Mouse (Mus musculus) midbrain, embryonic 15.5 days (tissue): Measurements from ENCODE around the gene Dppa5a. TPM values are rescaled to one million over a fixed set of nuclear protein-coding genes. Genes with fewer than 3 reads are reported as not detected.
"Not testable (repeated sequence)": the region's sequence is repeated elsewhere in the genome, so short reads cannot be mapped to it uniquely, and the experiment has no call there.

ENCODE experiments used
- ATAC-seq: fragments of 200-750 bp; cut with Nextera tagmentation; replicated peaks from 2 replicates; pipeline ENCODE4 v1.8.0; 2017; ENCODE audit warnings: moderate TSS enrichment
- H3K27ac ChIP-seq: fragments of 300-500 bp; sonication (generic); 2 replicates; pipeline ENCODE4 v1.5.1; 2015; ENCODE audit warnings: mild to moderate bottlenecking, inconsistent platforms
- H3K27me3 ChIP-seq: fragments of 300-500 bp; sonication (generic); replicated peaks from 2 replicates; pipeline ENCODE4 v1.6.1; 2015; ENCODE audit warnings: inconsistent platforms
- H3K36me3 ChIP-seq: fragments of 300-500 bp; sonication (generic); replicated peaks from 2 replicates; pipeline ENCODE4 v1.6.1; 2015; ENCODE audit warnings: inconsistent platforms
- H3K4me1 ChIP-seq: fragments of 300-500 bp; sonication (generic); 2 replicates; pipeline ENCODE4 v1.6.1; 2015; ENCODE audit warnings: inconsistent platforms
- H3K4me2 ChIP-seq: fragments of 300-500 bp; sonication (generic); 2 replicates; pipeline ENCODE4 v1.6.1; 2015; ENCODE audit warnings: inconsistent platforms, mild to moderate bottlenecking, moderate library complexity
- H3K4me3 ChIP-seq: fragments of 300-500 bp; sonication (generic); 2 replicates; pipeline ENCODE4 v1.5.1; 2015; ENCODE audit warnings: mild to moderate bottlenecking, inconsistent platforms
- H3K9ac ChIP-seq: fragments of 300-500 bp; sonication (generic); 2 replicates; pipeline ENCODE4 v1.6.1; 2015; ENCODE audit warnings: mild to moderate bottlenecking, inconsistent platforms
- H3K9me3 ChIP-seq: fragments of 300-500 bp; sonication (generic); 2 replicates; pipeline ENCODE4 v1.6.1; 2016; ENCODE audit warnings: inconsistent platforms
- WGBS: fragments of 180-500 bp; shearing (Covaris S2); methylation state at CpG from one replicate; pipeline ENCODE4 v1.1.7; 2015; ENCODE audit warnings: mixed read lengths; 5-methylcytosine and 5-hydroxymethylcytosine counted together
- polyA plus RNA-seq: library from polyadenylated mRNA; unstranded; fragments of >200 nt; fragmentation: Nextera tagmentation; extraction: Ambion mirVana; gene quantifications from 2 replicates; pipeline ENCODE4 v1.2.1, GENCODE M21; 2015

Dppa5a gene
- polyA plus RNA-seq, 1 experiment from 2014 or later = 6.3 TPM

DNA sequence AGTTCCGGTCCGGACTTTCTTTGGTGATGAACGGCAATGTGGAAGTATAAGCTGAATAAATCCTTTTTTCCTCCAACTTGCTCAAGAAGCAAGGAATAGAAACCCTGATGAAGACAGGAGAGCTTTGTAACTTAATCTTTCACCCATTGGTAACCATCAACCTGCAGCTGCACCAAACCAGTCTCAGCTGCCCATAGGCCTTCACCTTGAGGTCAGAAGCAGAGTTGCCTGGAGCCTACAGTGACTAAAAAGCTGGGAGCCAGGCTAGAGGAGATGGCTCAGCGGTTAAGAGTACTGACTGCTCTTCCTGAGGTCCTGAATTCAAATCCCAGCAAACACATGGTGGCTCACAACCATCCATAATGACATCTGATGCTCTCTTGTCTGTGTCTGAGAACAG, 25.5 kb downstream of the Dppa5a start:
- not testable (repeated sequence) for ATAC-seq, H3K27ac ChIP-seq, H3K36me3 ChIP-seq, H3K9ac ChIP-seq, H3K9me3 ChIP-seq, H3K27me3 ChIP-seq, H3K4me3 ChIP-seq, H3K4me1 ChIP-seq, H3K4me2 ChIP-seq
- 90% methylated on average over 4 of the region's 4 CpGs for WGBS

DNA sequence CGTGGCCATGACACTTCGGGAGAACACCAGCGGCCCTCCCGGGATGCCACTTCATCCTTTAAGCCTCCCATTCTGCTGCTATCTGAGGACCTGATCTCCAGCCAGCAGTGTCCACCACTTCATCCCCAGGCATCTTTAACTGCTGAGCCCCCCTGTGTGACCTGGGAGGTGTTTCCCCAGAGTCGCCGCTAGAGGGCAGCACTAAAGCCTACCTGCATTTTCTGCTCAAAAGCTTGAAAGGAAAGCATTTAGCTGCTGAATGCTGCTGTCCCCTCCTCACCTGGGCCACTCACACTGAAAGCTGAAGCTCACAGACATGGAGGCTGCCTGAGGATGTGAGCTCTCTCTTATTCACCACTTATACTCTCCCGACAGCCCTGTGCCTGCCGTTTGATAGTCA, 27.7 kb downstream of the Dppa5a start:
- H3K4me3 ChIP-seq, H3K36me3 ChIP-seq, H3K9ac ChIP-seq, H3K27ac ChIP-seq, H3K9me3 ChIP-seq, H3K27me3 ChIP-seq, H3K4me1 ChIP-seq: not testable (repeated sequence)
- WGBS = 10% methylated on average over 8 of the region's 8 CpGs
- ATAC-seq = peak; percentile 63
- H3K4me2 ChIP-seq = peak overlapping the region; percentile 24; the same call in 1 of the 2 replicates

DNA sequence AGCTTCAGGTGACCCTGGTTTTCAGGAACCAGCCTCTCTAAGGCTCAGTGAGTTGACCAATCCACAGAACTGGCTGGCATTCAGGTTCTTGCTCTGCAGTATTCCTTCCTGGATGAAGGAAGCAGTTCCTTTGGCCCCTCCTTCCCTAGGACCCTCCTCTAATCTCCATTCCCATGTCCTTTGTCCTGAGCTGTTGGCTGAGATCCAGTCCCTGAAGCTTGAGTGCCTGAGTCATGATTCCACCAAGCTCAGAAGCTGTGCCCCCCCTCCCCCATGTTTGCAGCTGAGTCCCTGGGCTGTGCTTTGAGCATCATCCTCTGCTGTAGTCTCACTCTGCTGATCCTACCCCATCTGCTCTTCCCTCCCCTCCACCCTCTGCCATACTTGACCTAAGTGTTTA, 30.9 kb downstream of the Dppa5a start:
- H3K36me3 ChIP-seq, H3K4me3 ChIP-seq, H3K4me1 ChIP-seq, H3K27me3 ChIP-seq, H3K9me3 ChIP-seq, H3K9ac ChIP-seq, H3K4me2 ChIP-seq, ATAC-seq, H3K27ac ChIP-seq: not testable (repeated sequence)

DNA sequence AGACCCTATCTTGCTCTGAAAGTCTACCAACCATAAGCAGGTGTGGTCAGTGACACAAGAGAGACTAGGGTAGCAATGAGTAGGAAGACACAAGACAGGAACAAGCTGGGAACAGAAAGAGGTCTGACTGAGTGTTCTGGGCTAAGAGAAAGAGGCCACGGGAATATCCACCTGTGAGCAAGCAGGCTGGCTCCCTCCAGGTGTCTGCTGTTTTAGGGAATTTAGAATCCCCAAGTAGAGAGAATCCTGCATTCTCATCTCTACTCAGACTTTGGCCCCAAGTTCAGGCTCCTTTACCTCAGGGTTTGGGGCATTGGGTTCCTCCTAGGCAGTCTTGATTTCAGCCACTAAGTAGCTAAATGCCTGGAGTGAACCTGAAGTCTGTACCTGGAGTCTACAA, 40.7 kb downstream of the Dppa5a start, which contains the start of gene Omt2b:
Omt2b (plus strand) TSS at position 301 of the 400 bp plus-strand sequence.
- 67% methylated on average over 1 of the region's 1 CpGs for WGBS
- H3K4me2 ChIP-seq = not testable (repeated sequence)

DNA sequence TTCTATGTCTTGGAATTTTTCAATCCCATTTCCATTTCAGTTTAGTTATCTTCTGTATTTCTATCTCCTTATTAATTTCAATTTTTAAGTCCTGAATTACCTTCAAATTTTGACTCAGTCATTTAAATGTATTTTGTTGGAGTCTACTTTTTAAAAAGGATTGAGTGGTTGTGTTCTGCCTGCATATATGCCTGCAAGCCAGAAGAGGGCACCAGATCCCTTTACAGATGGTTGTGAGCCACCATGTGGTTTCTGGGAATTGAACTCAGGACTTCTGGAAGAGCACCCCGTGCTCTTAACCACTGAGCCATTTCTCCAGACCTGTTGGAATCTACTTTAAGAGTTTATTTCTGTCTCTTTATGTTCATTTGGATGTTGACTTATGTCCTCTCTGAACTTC, 48.5 kb downstream of the Dppa5a start:
- Histone ChIP-seq H3K4me3 (no peak overlapping the region), H3K36me3 (no peaks in the 10 kb centered on the region), H3K27me3 (no peaks in the 10 kb centered on the region), H3K27ac (no peak overlapping the region), H3K4me1 (no peaks in the 10 kb centered on the region), H3K9ac (no peak overlapping the region), H3K4me2 (no peak overlapping the region), H3K9me3 (no peaks in the 10 kb centered on the region)
- 40% methylated on average over 1 of the region's 1 CpGs for WGBS
- ATAC-seq = no peak

More for the DNA sequence above, 40.7 kb downstream of the Dppa5a start, which contains the start of gene Omt2b:
- H3K9ac ChIP-seq, H3K9me3 ChIP-seq, H3K36me3 ChIP-seq, H3K27ac ChIP-seq, ATAC-seq, H3K4me1 ChIP-seq, H3K27me3 ChIP-seq, H3K4me3 ChIP-seq: not testable (repeated sequence)

Other genes starting within 250 kb of the Dppa5a start
- 15.7 and 21.0 TPM in 2 replicates for gene Gsta4, start 185.4 kb downstream of the Dppa5a start, polyA plus RNA-seq
- gene Gsta1, start 137.5 kb downstream of the Dppa5a start, polyA plus RNA-seq = not detected in 2 replicates
- gene Gm3776, start 111.0 kb downstream of the Dppa5a start, polyA plus RNA-seq = not detected in 2 replicates
- gene Gm10639, start 78.3 kb downstream of the Dppa5a start, polyA plus RNA-seq = not detected in 2 replicates
- gene Omt2a, start 53.4 kb downstream of the Dppa5a start, polyA plus RNA-seq = not detected in 2 replicates
- not detected in 2 replicates for gene Omt2b, start 40.6 kb downstream of the Dppa5a start, polyA plus RNA-seq
- not detected in 2 replicates for gene Gsta2, start 12.4 kb downstream of the Dppa5a start, polyA plus RNA-seq
- gene Ooep, start 10.5 kb upstream of the Dppa5a start, polyA plus RNA-seq = 6.3 and 6.5 TPM in 2 replicates
- 0.41 and 0.47 TPM in 2 replicates for gene Ddx43, start 27.6 kb upstream of the Dppa5a start, polyA plus RNA-seq
- 0.68 and 0.80 TPM in 2 replicates for gene Cgas, start 75.1 kb upstream of the Dppa5a start, polyA plus RNA-seq
- 28.8 and 30.8 TPM in 2 replicates for gene Mto1, start 80.0 kb upstream of the Dppa5a start, polyA plus RNA-seq
- gene Gm17324, start 80.6 kb upstream of the Dppa5a start, polyA plus RNA-seq = 2.2 and 2.4 TPM in 2 replicates
- gene Eef1a1, start 121.0 kb upstream of the Dppa5a start, polyA plus RNA-seq = 3,193 and 3,214 TPM in 2 replicates
- 17.8 and 18.6 TPM in 2 replicates for gene Slc17a5, start 219.9 kb upstream of the Dppa5a start, polyA plus RNA-seq
- gene Cd109, start 247.4 kb upstream of the Dppa5a start, polyA plus RNA-seq = 0.92 and 1.1 TPM in 2 replicates